Mouse (Mus musculus) forebrain, embryonic 11.5 days (tissue): ENCODE measurements around the gene Ptprd. TPM values are rescaled to one million over a fixed set of nuclear protein-coding genes. Genes with fewer than 3 reads are reported as not detected.

Experiments used
- ATAC-seq: fragments of 200-750 bp; cut with Nextera tagmentation; replicated peaks from 2 replicates; pipeline ENCODE4 v1.8.0; 2017; ENCODE audit warnings: moderate TSS enrichment; ENCODE audit not compliant: low FRiP score
- DNase-seq: peaks from one replicate; pipeline ENCODE4 v3.0.0-alpha.2; 2017; ENCODE audit warnings: low spot score
- H3K27ac ChIP-seq: fragments of 300-500 bp; sonication (generic); 2 replicates; pipeline ENCODE4 v1.5.1; 2014; ENCODE audit warnings: low read depth, low read length
- H3K27me3 ChIP-seq: fragments of 300-500 bp; sonication (generic); 2 replicates; pipeline ENCODE4 v1.6.1; 2014; ENCODE audit warnings: mild to moderate bottlenecking, low read length, mixed read lengths; ENCODE audit not compliant: control insufficient read depth, insufficient read depth
- H3K36me3 ChIP-seq: fragments of 300-500 bp; sonication (generic); 2 replicates; pipeline ENCODE4 v1.6.1; 2014; ENCODE audit warnings: mild to moderate bottlenecking, low read length, moderate library complexity, mixed read lengths; ENCODE audit not compliant: control insufficient read depth, insufficient read depth
- H3K4me1 ChIP-seq: fragments of 300-500 bp; sonication (generic); replicated peaks from 2 replicates; pipeline ENCODE4 v1.6.1; 2014; ENCODE audit warnings: low read length, mixed read lengths; ENCODE audit not compliant: control insufficient read depth, insufficient read depth
- H3K4me2 ChIP-seq: fragments of 300-500 bp; sonication (generic); 2 replicates; pipeline ENCODE4 v1.6.1; 2014; ENCODE audit warnings: low read depth, mild to moderate bottlenecking, low read length, moderate library complexity, mixed read lengths; ENCODE audit not compliant: severe bottlenecking
- H3K4me3 ChIP-seq: fragments of 300-500 bp; sonication (generic); 2 replicates; pipeline ENCODE4 v1.5.1; 2014; ENCODE audit warnings: low read depth, low read length
- H3K9ac ChIP-seq: fragments of 300-500 bp; sonication (generic); 2 replicates; pipeline ENCODE4 v1.6.1; 2014; ENCODE audit warnings: low read length
- H3K9me3 ChIP-seq: fragments of 300-500 bp; sonication (generic); 2 replicates; pipeline ENCODE4 v1.6.1; 2016; ENCODE audit warnings: low read length, mixed read lengths; ENCODE audit not compliant: control insufficient read depth
- WGBS: fragments of 180-500 bp; shearing (Covaris S2); extraction: QIAGEN DNeasy Blood & Tissue Kit; methylation state at CpG from one replicate; pipeline ENCODE4 v1.1.7; 2014; 5-methylcytosine and 5-hydroxymethylcytosine counted together
- polyA plus RNA-seq: library from polyadenylated mRNA; unstranded; fragments of >200 nt; fragmentation: Nextera tagmentation; extraction: Ambion mirVana; gene quantifications from 2 replicates; pipeline ENCODE4 v1.2.1, GENCODE M21; 2014

Gene Ptprd
- polyA plus RNA-seq, 1 experiment from 2014 or later = 30.1 TPM

- WGBS = 93% methylated on average over 3 of the region's 3 CpGs
- H3K9ac ChIP-seq = no peak overlapping the region
Observed at GRCm38 (mm10) chr4:76007219-76007618, 2204.5 kb downstream of the Ptprd start.

GRCm38 (mm10) chr4:76006717-76007116, 2205.0 kb downstream of the Ptprd start:
- ATAC-seq = no peak
- Histone ChIP-seq H3K36me3 (no peaks in the 10 kb centered on the region), H3K9ac (no peak overlapping the region), H3K27ac (no peak overlapping the region), H3K4me2 (no peak overlapping the region), H3K9me3 (no peaks in the 10 kb centered on the region), H3K4me1 (no peaks in the 10 kb centered on the region), H3K27me3 (no peaks in the 10 kb centered on the region), H3K4me3 (no peak overlapping the region)
- DNase-seq = no peak
- WGBS = 49% methylated on average over 3 of the region's 3 CpGs

More at GRCm38 (mm10) chr4:76007219-76007618, 2204.5 kb downstream of the Ptprd start:
- Histone ChIP-seq H3K4me3 (no peak overlapping the region), H3K9me3 (no peaks in the 10 kb centered on the region), H3K27me3 (no peaks in the 10 kb centered on the region), H3K27ac (no peak overlapping the region), H3K4me2 (no peak overlapping the region), H3K4me1 (no peaks in the 10 kb centered on the region), H3K36me3 (no peaks in the 10 kb centered on the region)
- DNase-seq (no peak), ATAC-seq (no peak)

- 88% methylated on average over 2 of the region's 2 CpGs for WGBS
- Histone ChIP-seq H3K9ac (no peak overlapping the region), H3K4me3 (no peak overlapping the region), H3K36me3 (no peaks in the 10 kb centered on the region), H3K9me3 (no peaks in the 10 kb centered on the region), H3K4me2 (no peak overlapping the region), H3K27ac (no peak overlapping the region), H3K27me3 (no peaks in the 10 kb centered on the region), H3K4me1 (no peaks in the 10 kb centered on the region)
- ATAC-seq = no peak
- no peak for DNase-seq
Observed at GRCm38 (mm10) chr4:76004161-76004560, 2207.6 kb downstream of the Ptprd start.

- no peak overlapping the region for H3K27ac ChIP-seq
- no peaks in the 10 kb centered on the region for H3K9me3 ChIP-seq
- no peak overlapping the region for H3K9ac ChIP-seq
- no peak overlapping the region for H3K4me2 ChIP-seq
- no peak for ATAC-seq
- H3K4me3 ChIP-seq = no peak overlapping the region
- H3K27me3 ChIP-seq = no peaks in the 10 kb centered on the region
- no peak for DNase-seq
- no peaks in the 10 kb centered on the region for H3K36me3 ChIP-seq
- WGBS = 82% methylated on average over 2 of the region's 2 CpGs
- H3K4me1 ChIP-seq = no peaks in the 10 kb centered on the region
Observed at GRCm38 (mm10) chr4:76000258-76000657, 2211.5 kb downstream of the Ptprd start.

- DNase-seq (peak; percentile 47), ATAC-seq (no peak)
- Histone ChIP-seq H3K9me3 (no peaks in the 10 kb centered on the region), H3K27me3 (no peaks in the 10 kb centered on the region), H3K27ac (no peak overlapping the region), H3K36me3 (no peaks in the 10 kb centered on the region), H3K4me3 (no peak overlapping the region), H3K9ac (no peak overlapping the region), H3K4me1 (no peaks in the 10 kb centered on the region), H3K4me2 (no peak overlapping the region)
- WGBS = 46% methylated on average over 4 of the region's 4 CpGs
Observed at GRCm38 (mm10) chr4:75995841-75996240, 2215.9 kb downstream of the Ptprd start.

- no peak for ATAC-seq
- H3K27ac ChIP-seq = no peak overlapping the region
Observed at GRCm38 (mm10) chr4:75994576-75994975, 2217.2 kb downstream of the Ptprd start.

GRCm38 (mm10) chr4:75993092-75993491, 2218.7 kb downstream of the Ptprd start:
- Histone ChIP-seq H3K4me1 (no peaks in the 10 kb centered on the region), H3K9me3 (no peaks in the 10 kb centered on the region)
- DNase-seq = no peak

More at GRCm38 (mm10) chr4:75994576-75994975, 2217.2 kb downstream of the Ptprd start:
- Histone ChIP-seq H3K36me3 (no peaks in the 10 kb centered on the region), H3K4me3 (no peak overlapping the region), H3K9ac (no peak overlapping the region), H3K4me2 (no peak overlapping the region), H3K27me3 (no peaks in the 10 kb centered on the region), H3K4me1 (no peaks in the 10 kb centered on the region), H3K9me3 (no peaks in the 10 kb centered on the region)
- 59% methylated on average over 4 of the region's 4 CpGs for WGBS
- DNase-seq = no peak

GRCm38 (mm10) chr4:75991621-75992245, 2220.0 kb downstream of the Ptprd start:
- DNase-seq (no peak), ATAC-seq (no peak)
- Histone ChIP-seq H3K9ac (no peak overlapping the region), H3K27me3 (no peaks in the 10 kb centered on the region), H3K4me3 (no peak overlapping the region), H3K36me3 (no peaks in the 10 kb centered on the region), H3K27ac (no peak overlapping the region), H3K4me1 (no peaks in the 10 kb centered on the region), H3K4me2 (no peak overlapping the region), H3K9me3 (no peaks in the 10 kb centered on the region)
- 89% methylated on average over 6 of the region's 6 CpGs for WGBS

More at GRCm38 (mm10) chr4:75993092-75993491, 2218.7 kb downstream of the Ptprd start:
- no peak for ATAC-seq
- Histone ChIP-seq H3K36me3 (no peaks in the 10 kb centered on the region), H3K4me3 (no peak overlapping the region), H3K4me2 (no peak overlapping the region), H3K9ac (no peak overlapping the region), H3K27me3 (no peaks in the 10 kb centered on the region), H3K27ac (no peak overlapping the region)
- 83% methylated on average over 7 of the region's 7 CpGs for WGBS

- no peaks in the 10 kb centered on the region for H3K36me3 ChIP-seq
- H3K9me3 ChIP-seq = no peaks in the 10 kb centered on the region
- no peak overlapping the region for H3K9ac ChIP-seq
- no peak overlapping the region for H3K4me3 ChIP-seq
- no peak overlapping the region for H3K27ac ChIP-seq
- H3K4me2 ChIP-seq = no peak overlapping the region
- H3K27me3 ChIP-seq = no peaks in the 10 kb centered on the region
- WGBS = 81% methylated on average over 3 of the region's 3 CpGs
- H3K4me1 ChIP-seq = no peaks in the 10 kb centered on the region
- DNase-seq (no peak), ATAC-seq (no peak)
Observed at GRCm38 (mm10) chr4:75974728-75975127, 2237.0 kb downstream of the Ptprd start.
